In genomic region chr5:81055253-81055652, GRCm38 (mm10) we compare ENCODE assay signal across 24 mouse cellular contexts. TPM values are rescaled to one million over a fixed set of nuclear protein-coding genes. Genes with fewer than 3 reads are reported as not detected.
DNase-seq lines count a peak whose midpoint lies in the region; ATAC-seq lines count a peak whose summit lies in the region.
"Had no signal": no experiment of that assay in that cellular context is flagged by ENCODE, and none has a peak within 500 bp of the region (broad histone marks: within the 10 kb centered on the region; RNA-seq: fewer than 3 reads in every experiment).

No protein-coding gene starts in this region.

- no peak for DNase-seq in frontal cortex, adult 2 months (ENCODE audit: extremely low spot score in 1 of 2, low spot score in 1 of 2)
- peak; percentile 29 for DNase-seq in brain, adult 2 months (ENCODE audit: low read depth, low spot score)
- DNase-seq in midbrain, embryonic 14.5 days, result no peak
- DNase-seq in hindbrain, embryonic 10.5 days (ENCODE audit: low spot score), result no peak
- DNase-seq: adrenal gland, adult 8-10 months; adrenal gland, postnatal 14 days; adrenal gland, postnatal 36 days; cerebellum, adult 11 months; cerebellum, adult 18-20 months; cerebellum, adult 8-10 months; cerebellum, adult 9-11 months; cerebellum, postnatal 14 days; cerebellum, postnatal 36 days; embryo, embryonic 11 days had no signal

- peak; percentile 59 for ATAC-seq in frontal cortex, adult (ENCODE audit: low TSS enrichment)
- ATAC-seq in midbrain, embryonic 14.5 days (ENCODE audit: low FRiP score, low TSS enrichment), result no peak
- ATAC-seq: activated CD4-positive, CD25-positive, alpha-beta regulatory T cell, adult 4 months; forebrain, embryonic 14.5 days; forebrain, embryonic 16.5 days; Patski had no signal

- H3K4me1 ChIP-seq in midbrain, embryonic 14.5 days (ENCODE audit: control insufficient read depth, insufficient read depth, low read length), result peaks cover 5% of the 10 kb centered on the region; the same call in 1 of the 2 replicates
- peaks cover 13% of the 10 kb centered on the region for H3K4me1 ChIP-seq in hindbrain, embryonic 10.5 days (replicated peaks)
- H3K4me1 ChIP-seq: embryonic facial prominence, embryonic 15.5 days had no signal

- H3K27me3 ChIP-seq in midbrain, embryonic 14.5 days (ENCODE audit: control insufficient read depth, insufficient read depth, low read length), result no peaks in the 10 kb centered on the region
- no peaks in the 10 kb centered on the region for H3K27me3 ChIP-seq in hindbrain, embryonic 10.5 days (ENCODE audit: insufficient read depth, poor library complexity, severe bottlenecking)
- H3K27me3 ChIP-seq: embryonic facial prominence, embryonic 13.5 days; embryonic facial prominence, embryonic 15.5 days; forebrain, embryonic 12.5 days had no signal

- no peak overlapping the region for H3K9ac ChIP-seq in midbrain, embryonic 14.5 days (replicated peaks; ENCODE audit: low read length)
- H3K9ac ChIP-seq: embryonic facial prominence, embryonic 13.5 days; embryonic facial prominence, embryonic 15.5 days; forebrain, embryonic 12.5 days had no signal

- no peaks in the 10 kb centered on the region for H3K9me3 ChIP-seq in midbrain, embryonic 14.5 days (ENCODE audit: control insufficient read depth, low read length)
- no peaks in the 10 kb centered on the region for H3K9me3 ChIP-seq in hindbrain, embryonic 10.5 days
- H3K9me3 ChIP-seq: embryonic facial prominence, embryonic 13.5 days; embryonic facial prominence, embryonic 15.5 days; forebrain, embryonic 10.5 days; forebrain, embryonic 12.5 days had no signal

- no peaks in the 10 kb centered on the region for H3K36me3 ChIP-seq in midbrain, embryonic 14.5 days (ENCODE audit: control insufficient read depth, insufficient read depth, low read length)
- no peaks in the 10 kb centered on the region for H3K36me3 ChIP-seq in hindbrain, embryonic 10.5 days
- H3K36me3 ChIP-seq: embryonic facial prominence, embryonic 13.5 days; embryonic facial prominence, embryonic 15.5 days; forebrain, embryonic 10.5 days; forebrain, embryonic 12.5 days had no signal

- H3K4me2 ChIP-seq in midbrain, embryonic 14.5 days (ENCODE audit: low read length), result no peak overlapping the region
- H3K4me2 ChIP-seq: embryonic facial prominence, embryonic 13.5 days; embryonic facial prominence, embryonic 15.5 days; forebrain, embryonic 12.5 days had no signal

- H3K27ac ChIP-seq in midbrain, embryonic 14.5 days (replicated peaks; ENCODE audit: low read depth, low read length), result no peak overlapping the region
- no peak overlapping the region for H3K27ac ChIP-seq in hindbrain, embryonic 10.5 days
- H3K27ac ChIP-seq: embryonic facial prominence, embryonic 13.5 days; embryonic facial prominence, embryonic 15.5 days; forebrain, embryonic 10.5 days; forebrain, embryonic 12.5 days had no signal

- 88% methylated on average over 2 of the region's 2 CpGs for WGBS in midbrain, embryonic 14.5 days
- 87% methylated on average over 2 of the region's 2 CpGs for WGBS in hindbrain, embryonic 10.5 days

- no peak overlapping the region for H3K4me3 ChIP-seq in midbrain, embryonic 14.5 days (replicated peaks; ENCODE audit: low read depth, low read length)
- H3K4me3 ChIP-seq in hindbrain, embryonic 10.5 days, result no peak overlapping the region
- H3K4me3 ChIP-seq: embryonic facial prominence, embryonic 13.5 days; embryonic facial prominence, embryonic 15.5 days; erythroblast, embryonic 14.5 days; forebrain, embryonic 10.5 days; forebrain, embryonic 12.5 days had no signal

RNA-seq across cellular contexts. Expression of gene Adgrl3, which starts 35.3 kb away (rescaled TPM):
- polyA plus RNA-seq in frontal cortex, adult 2 months (2012; rRNA removed), result 45.7 and 64.4 TPM in 2 replicates
- 77.5 and 79.7 TPM in 2 replicates for polyA plus RNA-seq in midbrain, embryonic 14.5 days (2014; fragmentation: Nextera tagmentation; extraction: Ambion mirVana)
- polyA plus RNA-seq in hindbrain, embryonic 10.5 days (2016; fragmentation: Nextera tagmentation; extraction: Ambion mirVana), result 16.0 and 23.3 TPM in 2 replicates
- polyA plus RNA-seq: erythroblast, embryonic 14.5 days had no signal
